Mouse (Mus musculus) heart, postnatal 0 days (tissue): ENCODE measurements at regions not wholly inside any gene's neighbourhood (a gene's known extent, or its start where the extent isn't known, plus 50 kb on each side); places are given as distances from the start of the nearest gene placed in this dataset.

ENCODE experiments used
- CTCF ChIP-seq: IDR thresholded peaks from 2 replicates; pipeline ENCODE4 v1.5.1; 2016; ENCODE audit warnings: antibody characterized with exemption, control low read depth, low read depth
- EP300 ChIP-seq: IDR thresholded peaks from 2 replicates; pipeline ENCODE4 v1.6.1; 2016; ENCODE audit warnings: antibody characterized with exemption, low read depth

DNA sequence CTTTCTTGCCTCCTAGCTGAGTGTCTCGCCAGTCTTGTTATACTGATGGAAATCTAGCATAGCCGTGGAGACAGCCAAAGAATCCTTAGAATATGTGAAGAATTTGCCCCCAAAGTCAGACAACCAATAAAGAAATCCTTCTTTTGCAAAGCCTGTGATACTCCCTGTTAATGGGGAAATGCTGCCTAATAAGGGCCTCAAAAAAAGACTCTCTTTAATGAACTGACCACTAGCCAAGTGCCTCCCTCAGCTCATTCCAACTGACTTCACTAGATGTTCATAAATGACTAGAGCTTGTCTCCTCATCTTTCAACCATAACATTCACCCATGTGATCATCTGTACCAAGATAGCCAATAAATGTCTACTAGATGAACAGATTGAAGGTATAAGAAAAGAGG, 62.3 kb upstream of the N6amt1 start:
- TF ChIP-seq CTCF: no peak
- TF ChIP-seq EP300: no peak
